Mouse (Mus musculus) CH12.LX (cell line): ENCODE measurements at regions not wholly inside any gene's neighbourhood (a gene's known extent, or its start where the extent isn't known, plus 50 kb on each side); places are given as distances from the start of the nearest gene placed in this dataset.

Experiments used
- DNase-seq: peaks from one replicate; pipeline ENCODE4 v3.0.0-alpha.2; 2013; ENCODE audit errors: extremely low read depth
- H3K27ac ChIP-seq: 2 replicates; pipeline ENCODE4 v1.5.1; 2012; ENCODE audit warnings: low read depth, mild to moderate bottlenecking, control low read depth, moderate library complexity; ENCODE audit not compliant: insufficient read depth
- H3K27me3 ChIP-seq: replicated peaks from 2 replicates; pipeline ENCODE3; 2012; ENCODE audit warnings: inconsistent platforms
- H3K36me3 ChIP-seq, 2 experiments: replicated peaks in 1 of 2; 2 replicates each; pipeline versions ENCODE3 to v1.6.1; 2012; ENCODE audit warnings: inconsistent platforms in 1 of 2, low read length in 1 of 2, mild to moderate bottlenecking in 1 of 2, mixed read lengths in 1 of 2, moderate library complexity in 1 of 2; ENCODE audit not compliant: control insufficient read depth in 1 of 2, insufficient read depth in 1 of 2
- H3K4me1 ChIP-seq, 2 experiments: 2 replicates each; pipeline ENCODE4 v1.6.1; 2012; ENCODE audit warnings: inconsistent platforms in 1 of 2, moderate library complexity in 1 of 2; ENCODE audit not compliant: insufficient read depth in 2 of 2, control insufficient read depth in 1 of 2
- H3K4me2 ChIP-seq: 2 replicates; pipeline ENCODE4 v1.6.1; 2012; ENCODE audit warnings: low read depth, mild to moderate bottlenecking, control low read depth; ENCODE audit not compliant: poor library complexity, insufficient read depth, severe bottlenecking
- H3K4me3 ChIP-seq, 3 experiments: fragments of 150-350 bp in 1 of 3; sonication (generic) in 1 of 3; replicated peaks in 1 of 3; 2 replicates each; pipeline versions ENCODE3 to v1.5.1; 2011 to 2012; ENCODE audit warnings: low read depth in 2 of 3, low read length in 2 of 3, mild to moderate bottlenecking in 2 of 3, moderate library complexity in 2 of 3, control low read depth in 1 of 3, improper control_type of control experiment in 1 of 3, inconsistent platforms in 1 of 3, mixed read lengths in 1 of 3; ENCODE audit not compliant: poor library complexity in 1 of 3
- H3K79me2 ChIP-seq: replicated peaks from 2 replicates; pipeline ENCODE4 v1.6.1; 2012; ENCODE audit warnings: mild to moderate bottlenecking, moderate library complexity; ENCODE audit not compliant: control insufficient read depth, poor library complexity, insufficient read depth, severe bottlenecking; ENCODE audit errors: extremely low read depth
- H3K9ac ChIP-seq: 2 replicates; pipeline ENCODE4 v1.6.1; 2012; ENCODE audit warnings: low read depth, mild to moderate bottlenecking, control low read depth, moderate library complexity; ENCODE audit not compliant: insufficient read depth
- H3K9me3 ChIP-seq: replicated peaks from 2 replicates; pipeline ENCODE3; 2012; ENCODE audit warnings: low read length, inconsistent platforms, mixed read lengths
- E2F4 ChIP-seq: IDR thresholded peaks from 2 replicates; pipeline ENCODE4 v1.6.1; 2011; ENCODE audit warnings: low read depth, low read length, improper control_type of control experiment; ENCODE audit not compliant: insufficient replicate concordance
- HCFC1 ChIP-seq: IDR thresholded peaks from 2 replicates; pipeline ENCODE4 v1.6.1; 2012; ENCODE audit warnings: low read depth, mild to moderate bottlenecking, inconsistent platforms, low read length, improper control_type of control experiment
- JUND ChIP-seq: conservative IDR thresholded peaks from 2 replicates; pipeline ENCODE4 v1.6.1; 2011; ENCODE audit warnings: low read depth, low read length, improper control_type of control experiment
- KAT2A ChIP-seq: IDR thresholded peaks from 2 replicates; pipeline ENCODE4 v1.6.1; 2012; ENCODE audit warnings: low read length, improper control_type of control experiment, inconsistent platforms; ENCODE audit not compliant: insufficient replicate concordance
- MAX ChIP-seq: IDR thresholded peaks from 2 replicates; pipeline ENCODE4 v1.6.1; 2011; ENCODE audit warnings: low read length, improper control_type of control experiment
- MYC ChIP-seq: IDR thresholded peaks from 2 replicates; pipeline ENCODE4 v1.6.1; 2011; ENCODE audit warnings: low read depth, mild to moderate bottlenecking, improper control_type of control experiment, low read length
- NELFE ChIP-seq: IDR thresholded peaks from 2 replicates; pipeline ENCODE4 v1.6.1; 2011; ENCODE audit warnings: low read depth, low read length, improper control_type of control experiment
- NRF1 ChIP-seq: IDR thresholded peaks from 2 replicates; pipeline ENCODE4 v1.6.1; 2014; ENCODE audit warnings: low read depth, mild to moderate bottlenecking, inconsistent platforms, low read length, improper control_type of control experiment, moderate library complexity
- RAD21 ChIP-seq: IDR thresholded peaks from 2 replicates; pipeline ENCODE4 v1.6.1; 2011; ENCODE audit warnings: low read depth, mild to moderate bottlenecking, low read length, improper control_type of control experiment, moderate library complexity
- RCOR1 ChIP-seq: conservative IDR thresholded peaks from 2 replicates; pipeline ENCODE4 v1.6.1; 2012; ENCODE audit warnings: low read depth, mild to moderate bottlenecking, inconsistent platforms, low read length, improper control_type of control experiment
- SIN3A ChIP-seq: IDR thresholded peaks from 2 replicates; pipeline ENCODE4 v1.6.1; 2012; ENCODE audit warnings: low read length, improper control_type of control experiment, inconsistent platforms
- SMC3 ChIP-seq: IDR thresholded peaks from 2 replicates; pipeline ENCODE4 v1.6.1; 2011; ENCODE audit warnings: low read depth, low read length, improper control_type of control experiment
- TBP ChIP-seq: conservative IDR thresholded peaks from 2 replicates; pipeline ENCODE4 v1.6.1; 2011; ENCODE audit warnings: low read depth, low read length, improper control_type of control experiment
- UBTF ChIP-seq: IDR thresholded peaks from 2 replicates; pipeline ENCODE4 v1.6.1; 2012; ENCODE audit warnings: low read depth, mild to moderate bottlenecking, inconsistent platforms, low read length, improper control_type of control experiment, moderate library complexity
- ZC3H11A ChIP-seq: IDR thresholded peaks from 2 replicates; pipeline ENCODE4 v1.6.1; 2012; ENCODE audit warnings: low read depth, mild to moderate bottlenecking, inconsistent platforms, low read length, improper control_type of control experiment
- ZKSCAN1 ChIP-seq: IDR thresholded peaks from 2 replicates; pipeline ENCODE4 v1.6.1; 2012; ENCODE audit warnings: low read depth, inconsistent platforms, low read length, improper control_type of control experiment, borderline replicate concordance
- ZNF384 ChIP-seq: IDR thresholded peaks from 2 replicates; pipeline ENCODE4 v1.6.1; 2012; ENCODE audit warnings: low read depth, low read length, improper control_type of control experiment, inconsistent platforms
- dilution Hi-C: fragments of 300-500 bp; cut with MboI; formaldehyde crosslinking; loops from 2 replicates; pipeline ENCODE4 v1.14.3; 2020; ENCODE audit warnings: low sequenced_read_pairs; ENCODE audit not compliant: extremely low pct_unique_long_range_greater_than_20kb, extremely low pct_ligation_motif_present
- in situ Hi-C: fragments of 300-500 bp; cut with MboI; formaldehyde crosslinking; loops from 3 replicates; pipeline ENCODE4 v1.14.3; 2019; ENCODE audit warnings: low sequenced_read_pairs, low pct_ligation_motif_present, low pct_unique_long_range_greater_than_20kb, mixed read lengths

- H3K4me2 ChIP-seq = no peak overlapping the region
- no peaks in the 10 kb centered on the region for H3K4me1 ChIP-seq
- no peak overlapping the region for H3K4me3 ChIP-seq
- no peaks in the 10 kb centered on the region for H3K27me3 ChIP-seq
- no peak overlapping the region for H3K9ac ChIP-seq
- in situ Hi-C loops = no loop called here
- TF ChIP-seq RAD21 (no peak), ZNF384 (no peak)
- no peak overlapping the region for H3K27ac ChIP-seq
- no peak for DNase-seq
- H3K9me3 ChIP-seq = no peaks in the 10 kb centered on the region
- dilution Hi-C loops = no loop called here
- H3K36me3 ChIP-seq = no peaks in the 10 kb centered on the region
- H3K79me2 ChIP-seq = no peaks in the 10 kb centered on the region
Measured at GRCm38 (mm10) chr13:84565644-84566532, 343.8 kb downstream of the Tmem161b start.

GRCm38 (mm10) chr13:84566533-84566832 lies 344.4 kb downstream of the Tmem161b start:
- Histone ChIP-seq H3K4me3 (no peak overlapping the region), H3K27me3 (no peaks in the 10 kb centered on the region), H3K9ac (no peak overlapping the region), H3K36me3 (no peaks in the 10 kb centered on the region), H3K4me1 (no peaks in the 10 kb centered on the region), H3K27ac (no peak overlapping the region), H3K9me3 (no peaks in the 10 kb centered on the region), H3K79me2 (no peaks in the 10 kb centered on the region), H3K4me2 (no peak overlapping the region)
- dilution Hi-C loops (no loop called here), in situ Hi-C loops (no loop called here)
- TF ChIP-seq TBP = no peak
- no peak for TF ChIP-seq ZKSCAN1
- TF ChIP-seq KAT2A = no peak
- TF ChIP-seq UBTF = no peak
- TF ChIP-seq ZC3H11A = no peak
- TF ChIP-seq SIN3A = no peak
- TF ChIP-seq RCOR1 = no peak
- TF ChIP-seq HCFC1 = no peak
- TF ChIP-seq MAX = no peak
- TF ChIP-seq E2F4 = no peak
- no peak for TF ChIP-seq NRF1
- no peak for TF ChIP-seq NELFE
- no peak for TF ChIP-seq JUND
- no peak for TF ChIP-seq MYC
- no peak for TF ChIP-seq SMC3
- no peak for DNase-seq
